Mouse (Mus musculus) cerebellum, postnatal 36 days (tissue): ENCODE results near the gene Ugt1a6b.
"Not testable (repeated sequence)": the region's sequence is repeated elsewhere in the genome, so short reads cannot be mapped to it uniquely, and the experiment has no call there.

Experiments used
- DNase-seq, 2 experiments: peaks; one replicate each; pipeline ENCODE4 v3.0.0; 2021 to 2022; ENCODE audit warnings: mixed read lengths in 2 of 2

Ugt1a6b gene

DNA sequence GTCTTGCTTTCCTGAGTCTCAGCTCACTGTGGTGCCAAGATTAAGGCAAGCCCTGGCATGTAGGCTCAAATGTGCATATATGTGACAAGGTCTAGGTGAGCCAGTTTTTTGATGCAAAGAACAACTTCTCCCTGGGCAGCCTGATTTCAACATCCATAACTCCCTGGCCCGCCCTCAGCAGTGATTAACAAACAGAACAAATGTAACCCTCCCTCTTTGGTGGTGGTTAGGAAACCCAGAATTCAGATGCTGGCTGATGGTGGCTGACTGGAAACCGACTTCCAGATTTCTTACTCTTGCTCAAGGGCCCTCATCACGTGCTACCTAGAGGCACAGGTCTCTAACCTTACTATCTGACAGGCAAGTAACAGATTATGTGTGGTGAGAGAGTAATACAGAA lies at the start of gene Ugt1a6b:
Gene Ugt1a6b (plus strand): TSS at position 234 of the 400 bp plus-strand sequence.
- not testable (repeated sequence) for DNase-seq

GRCm38 (mm10) chr1:88055088-88055487 lies 48.0 kb upstream of the Ugt1a6b start, which contains the start of gene Ugt1a10:
TSS of gene Ugt1a10 (plus strand) at chr1:88055388.
- no peak for DNase-seq

- DNase-seq: not testable (repeated sequence)
Observed at GRCm38 (mm10) chr1:88066472-88067102, 36.5 kb upstream of the Ugt1a6b start.

DNA sequence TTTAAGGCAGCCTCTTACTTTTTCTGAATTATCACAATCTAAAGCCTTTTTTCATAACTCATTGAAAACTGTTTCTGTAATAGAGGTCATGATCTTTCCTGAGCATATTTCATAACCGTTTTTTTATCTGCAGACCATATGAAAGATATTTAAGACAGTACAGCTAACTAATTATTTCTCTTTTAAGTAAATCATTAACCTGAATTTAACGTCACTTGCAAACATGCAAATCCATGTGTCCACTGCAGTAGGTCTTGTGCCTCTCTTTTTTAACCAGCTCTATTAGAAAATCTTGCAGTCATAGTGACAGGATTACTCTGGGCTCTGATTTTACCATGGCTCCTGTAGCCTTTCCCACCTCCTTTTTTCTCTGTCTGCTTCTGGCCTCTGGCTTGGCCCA lies 32.6 kb upstream of the Ugt1a6b start, which contains the start of gene Ugt1a9:
Gene Ugt1a9 (plus strand): TSS at position 306 of the 400 bp plus-strand sequence.
- no peak for DNase-seq

- DNase-seq: no peak
Observed at GRCm38 (mm10) chr1:88070902-88071301, 32.1 kb upstream of the Ugt1a6b start.

DNA sequence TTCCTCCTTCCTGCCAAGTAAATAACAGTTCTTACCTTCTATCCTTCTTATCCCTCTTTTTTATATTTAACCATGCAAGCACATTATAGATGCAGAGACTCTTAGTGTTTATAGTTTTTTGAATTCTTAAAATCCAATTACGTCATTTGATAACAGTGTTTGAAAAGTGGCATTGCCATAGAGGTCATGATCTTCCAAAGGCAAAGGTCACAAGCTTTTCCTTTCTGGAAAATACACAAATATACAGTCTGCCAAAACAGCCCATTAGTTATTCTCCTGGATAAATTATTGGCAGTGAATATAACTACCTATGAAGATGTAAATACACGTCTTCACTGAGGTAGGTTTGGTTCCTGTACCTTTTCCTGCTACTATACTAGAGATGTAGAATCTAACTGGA lies 28.6 kb upstream of the Ugt1a6b start:
- DNase-seq: no peak

DNA sequence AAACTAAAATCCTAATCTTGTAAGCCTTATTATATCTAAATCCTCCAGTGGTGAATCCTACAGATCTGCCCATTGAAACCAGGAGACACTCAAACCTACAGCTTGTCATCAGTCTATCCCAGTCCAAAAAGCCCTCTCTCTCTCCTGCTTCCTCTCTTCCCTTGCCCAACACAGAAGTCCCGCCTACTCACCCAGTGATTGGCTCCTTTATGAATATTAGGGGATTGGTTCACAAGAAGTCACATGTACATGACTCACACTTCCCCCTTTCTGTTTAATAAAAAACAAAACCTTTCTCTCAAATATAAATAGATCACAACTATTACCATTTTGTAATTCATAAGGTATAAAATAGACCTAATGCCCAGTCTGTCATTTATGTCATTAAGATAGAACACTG lies 25.9 kb upstream of the Ugt1a6b start:
- no peak for DNase-seq

DNA sequence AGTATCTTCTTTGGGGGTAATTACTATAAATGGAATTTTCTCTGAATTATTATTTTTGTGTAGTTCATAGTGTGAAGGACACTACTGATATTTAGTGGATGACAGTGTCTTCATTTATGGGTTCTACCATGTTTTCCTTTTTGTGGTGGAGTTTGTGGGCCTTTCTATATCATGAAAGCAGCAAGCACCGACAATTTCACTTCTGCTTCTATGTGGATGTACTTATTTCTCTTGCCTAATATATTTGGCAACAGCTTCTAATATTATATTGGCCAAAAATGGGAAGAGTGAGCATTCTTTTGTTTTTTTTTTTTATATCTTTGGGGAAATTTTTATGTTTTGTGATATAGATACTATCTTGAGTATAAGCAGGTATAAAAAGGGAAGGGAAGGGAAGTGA lies 21.4 kb upstream of the Ugt1a6b start:
- no peak for DNase-seq

GRCm38 (mm10) chr1:88086125-88086524 lies 16.9 kb upstream of the Ugt1a6b start:
- no peak for DNase-seq

DNA sequence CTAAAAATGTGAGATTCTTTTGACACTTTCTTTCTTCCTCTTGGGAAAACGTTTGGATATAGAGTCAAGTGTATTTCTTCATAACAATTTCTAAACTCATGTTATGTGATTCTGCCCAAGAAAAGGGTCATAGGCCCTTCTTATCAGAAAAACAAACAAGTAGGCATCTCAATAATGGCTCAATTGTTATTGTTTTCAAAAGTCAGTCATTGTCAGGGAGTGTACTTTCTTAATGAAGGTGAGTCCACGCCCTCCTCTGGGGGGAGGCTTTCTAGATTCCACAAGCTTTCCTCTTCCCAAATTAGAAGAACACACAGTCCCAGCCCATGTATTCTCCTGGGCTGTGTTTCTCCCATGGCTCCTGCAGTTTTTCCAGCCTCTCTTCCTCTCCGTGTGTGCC lies 15.5 kb upstream of the Ugt1a6b start, which contains the start of gene Ugt1a8:
Gene Ugt1a8 (plus strand): TSS at position 301 of the 400 bp plus-strand sequence.
- DNase-seq: no peak

- DNase-seq: no peak
Observed at GRCm38 (mm10) chr1:88092341-88092740, 10.7 kb upstream of the Ugt1a6b start.

DNA sequence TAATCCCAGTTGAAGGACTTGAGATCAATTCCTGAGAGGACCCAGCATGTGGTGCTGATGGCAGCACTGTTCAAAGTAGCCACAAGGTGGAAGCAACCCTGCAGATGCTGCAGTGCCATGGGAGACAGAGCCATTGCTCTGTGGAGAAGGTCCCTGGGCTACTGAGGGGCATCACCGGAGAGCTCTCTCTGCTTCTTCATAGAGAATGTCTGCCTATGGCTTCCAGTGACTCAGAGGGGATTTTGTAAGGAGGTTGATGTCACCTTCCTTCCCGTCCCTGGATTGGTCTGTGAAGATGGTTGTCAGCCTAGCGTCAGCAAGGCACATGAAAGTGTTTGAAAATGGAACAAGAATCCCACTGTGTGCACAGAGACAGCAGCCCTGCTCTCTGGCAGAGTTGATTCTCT lies 8.8 kb upstream of the Ugt1a6b start:
- not testable (repeated sequence) for DNase-seq

DNA sequence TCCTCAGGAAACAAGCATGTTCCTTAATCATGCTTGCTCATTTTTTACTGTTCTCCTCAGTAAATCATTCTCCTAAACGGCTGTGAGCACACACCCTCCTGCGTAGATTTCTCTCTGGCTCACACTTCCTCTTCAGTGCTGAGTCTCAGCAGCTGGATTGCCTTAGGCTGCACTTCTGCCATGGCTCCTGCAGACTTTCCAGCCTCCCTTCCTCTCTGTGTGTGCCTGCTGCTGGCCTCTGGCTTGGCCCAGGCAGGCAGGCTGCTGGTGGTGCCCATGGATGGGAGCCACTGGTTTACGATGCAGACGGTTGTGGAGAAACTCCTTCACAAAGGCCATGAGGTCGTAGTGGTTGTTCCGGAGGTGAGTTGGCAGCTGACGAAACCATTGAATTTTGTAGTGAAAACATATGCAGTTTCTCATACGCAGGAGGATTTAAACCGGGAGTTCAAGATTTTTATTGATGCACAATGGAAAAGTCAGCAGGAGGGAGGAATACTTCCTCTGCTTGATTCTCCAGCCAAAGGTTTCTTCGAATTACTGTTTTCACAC lies 8.0 kb upstream of the Ugt1a6b start, which contains the start of gene Ugt1a7c:
Gene Ugt1a7c (plus strand): TSS at position 122 of the 552 bp plus-strand sequence.
- no peak for DNase-seq

DNA sequence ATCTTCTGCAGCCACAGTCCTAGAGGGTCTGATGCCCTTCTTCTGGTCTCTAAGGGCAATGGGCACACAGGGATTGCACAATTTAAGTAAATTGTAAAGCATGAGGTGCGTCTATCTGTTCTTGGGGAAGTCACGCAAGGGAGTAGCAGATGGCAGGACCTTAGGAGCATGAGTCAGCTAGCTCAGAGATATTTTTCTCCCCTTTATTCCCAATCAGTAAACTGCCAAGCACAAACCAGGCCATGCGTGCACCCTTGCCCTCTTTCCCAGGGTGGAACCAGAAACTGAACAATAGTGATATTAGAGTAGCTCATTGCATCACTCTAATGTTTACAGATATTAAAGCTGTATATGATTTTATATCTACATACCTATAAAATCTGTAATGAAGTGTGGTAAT lies 4.5 kb upstream of the Ugt1a6b start:
- not testable (repeated sequence) for DNase-seq

GRCm38 (mm10) chr1:88099691-88100090 lies 3.4 kb upstream of the Ugt1a6b start:
- DNase-seq: not testable (repeated sequence)

GRCm38 (mm10) chr1:88103697-88104468 lies 831 bp downstream of the Ugt1a6b start:
- DNase-seq: not testable (repeated sequence)

DNA sequence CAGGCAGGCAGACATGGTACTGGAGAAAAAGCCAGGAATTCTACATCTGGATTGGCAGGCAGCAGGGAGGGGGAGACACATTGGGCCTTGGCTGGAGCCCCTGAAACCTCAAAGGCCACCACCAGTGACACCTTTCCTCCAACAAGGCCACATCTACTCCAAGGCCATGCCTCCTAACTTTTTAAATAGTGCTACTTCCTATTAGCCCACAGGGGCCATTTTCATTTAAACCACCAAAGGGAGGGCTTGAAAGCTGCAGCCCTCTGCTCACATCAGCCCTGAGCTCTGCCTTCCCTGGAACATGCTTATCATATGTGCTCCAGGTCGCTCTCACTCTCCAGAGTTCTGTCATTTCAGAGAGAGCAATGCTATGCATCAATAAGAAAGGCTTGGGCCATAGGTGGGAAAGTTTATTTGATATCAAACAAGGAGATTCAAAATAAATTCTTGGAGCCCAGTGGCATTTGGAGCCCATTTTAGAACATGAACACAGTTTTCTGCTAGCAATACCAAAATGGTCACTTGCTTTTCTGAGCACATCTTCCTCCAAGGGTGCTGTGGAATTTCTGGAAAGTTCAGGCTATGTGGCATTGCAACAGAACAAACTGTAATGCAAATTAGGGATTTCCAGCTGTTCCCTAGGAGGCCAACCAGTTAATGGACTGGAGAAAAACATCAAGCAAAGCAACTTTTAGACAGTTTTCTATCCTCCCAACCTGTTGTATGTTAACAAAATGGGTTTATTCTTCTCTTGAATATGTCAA lies 1.8 kb downstream of the Ugt1a6b start:
- DNase-seq: no peak

DNA sequence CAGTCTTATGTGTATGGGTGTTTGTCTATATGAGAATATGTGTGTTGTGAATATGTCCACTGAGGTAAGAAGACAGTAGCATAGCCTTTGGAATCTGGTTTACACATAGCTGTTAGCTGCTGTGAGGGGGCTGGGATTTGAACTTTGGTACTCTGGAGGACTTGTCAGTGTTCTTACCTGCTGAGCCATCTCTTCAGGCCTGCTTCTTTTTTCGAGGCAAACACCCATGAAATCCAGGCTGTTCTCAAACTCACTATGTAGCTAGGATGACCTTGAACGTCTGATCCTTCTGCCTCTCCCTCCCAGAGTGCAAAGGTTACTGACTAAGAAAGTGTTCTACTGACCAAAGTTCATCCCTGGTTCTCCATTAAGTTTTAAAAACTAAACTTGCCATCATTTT lies 2.6 kb downstream of the Ugt1a6b start:
- DNase-seq: no peak

GRCm38 (mm10) chr1:88109027-88109557 lies 6.0 kb downstream of the Ugt1a6b start:
- DNase-seq: not testable (repeated sequence)

GRCm38 (mm10) chr1:88109604-88110003 lies 6.6 kb downstream of the Ugt1a6b start:
- DNase-seq: not testable (repeated sequence)

DNA sequence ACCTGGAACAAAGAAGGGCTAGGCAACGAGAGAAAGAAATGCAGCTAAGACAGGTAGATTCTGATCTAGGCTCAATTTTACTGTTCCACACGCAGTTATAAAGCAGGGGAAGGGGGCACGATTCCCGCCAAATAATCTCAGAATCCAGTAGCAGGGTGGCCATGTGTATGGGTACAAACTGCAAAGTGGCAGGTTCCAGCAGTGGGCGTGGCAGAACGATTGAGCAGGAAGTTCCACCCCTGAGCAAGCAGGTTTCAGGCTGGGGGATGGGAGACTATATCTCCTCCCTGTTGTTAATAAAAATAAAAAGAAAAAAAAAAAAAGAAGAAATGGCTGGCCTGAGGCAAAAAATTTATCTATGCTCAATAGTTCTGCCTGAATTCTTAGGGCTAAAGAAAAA lies 9.7 kb downstream of the Ugt1a6b start:
- not testable (repeated sequence) for DNase-seq

DNA sequence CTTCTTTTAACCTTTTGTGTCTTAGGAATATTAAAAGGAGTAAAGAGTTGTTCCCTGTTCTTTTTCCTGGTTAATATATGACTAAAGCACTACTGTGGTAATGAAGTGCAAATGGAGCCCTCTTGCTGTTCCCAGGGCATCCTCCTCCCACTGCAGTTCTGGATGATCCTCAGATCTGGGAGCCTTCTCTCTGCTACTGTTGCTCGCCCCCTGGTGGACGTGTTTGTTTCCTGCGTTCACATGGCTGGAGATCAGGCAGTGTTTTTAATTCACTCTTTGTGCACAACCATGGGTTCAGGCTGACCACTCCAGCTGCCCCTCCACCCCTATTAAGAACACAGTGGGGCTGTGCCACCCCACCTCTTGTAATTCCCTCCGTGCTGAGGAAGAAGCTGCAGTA lies 17.5 kb downstream of the Ugt1a6b start:
- not testable (repeated sequence) for DNase-seq
